Mouse (Mus musculus): ENCODE measurements at regions not wholly inside any gene's neighbourhood (a gene's known extent, or its start where the extent isn't known, plus 50 kb on each side); places are given as distances from the start of the nearest gene placed in this dataset.

GRCm38 (mm10) chr13:3715019-3715418, 81.2 kb downstream of the Asb13 start:
- no peaks in the 10 kb centered on the region for H3K9me3 ChIP-seq (ENCODE audit: control insufficient read depth, low read length)
- ATAC-seq (ENCODE audit: low FRiP score) = no peak
- no peak for DNase-seq (ENCODE audit: low spot score)
- WGBS = 87% methylated on average over 4 of the region's 4 CpGs
- H3K4me2 ChIP-seq (replicated peaks; ENCODE audit: low read depth, low read length) = no peak overlapping the region
- H3K27me3 ChIP-seq (ENCODE audit: control insufficient read depth, insufficient read depth, low read length) = no peaks in the 10 kb centered on the region
- H3K36me3 ChIP-seq (ENCODE audit: control insufficient read depth, insufficient read depth, low read length) = no peaks in the 10 kb centered on the region
- H3K4me1 ChIP-seq (replicated peaks; ENCODE audit: control insufficient read depth, insufficient read depth, low read length) = peaks cover 4% of the 10 kb centered on the region; the same call in 1 of the 2 replicates
- no peak overlapping the region for H3K27ac ChIP-seq (ENCODE audit: low read depth, low read length)
- no peak overlapping the region for H3K9ac ChIP-seq (ENCODE audit: low read depth, low read length)
- H3K4me3 ChIP-seq (ENCODE audit: low read depth, low read length) = no peak overlapping the region

- WGBS = 2% methylated on average over 19 of the region's 19 CpGs
- H3K27me3 ChIP-seq (ENCODE audit: control insufficient read depth, insufficient read depth, low read length) = no peaks in the 10 kb centered on the region
- peak; percentile 97 for ATAC-seq (ENCODE audit: low FRiP score)
- no peak overlapping the region for H3K9ac ChIP-seq (ENCODE audit: low read depth, low read length)
- H3K4me1 ChIP-seq (replicated peaks; ENCODE audit: control insufficient read depth, insufficient read depth, low read length) = peaks cover 4% of the 10 kb centered on the region; the same call in 1 of the 2 replicates
- 0 out of 2 replicates have a peak overlapping the region, but pooled peaks have one; percentile 24 for H3K27ac ChIP-seq (ENCODE audit: low read depth, low read length)
- peak overlapping the region; percentile 19; the same call in 1 of the 2 replicates for H3K4me3 ChIP-seq (ENCODE audit: low read depth, low read length)
- peak overlapping the region; percentile 44 for H3K4me2 ChIP-seq (replicated peaks; ENCODE audit: low read depth, low read length)
- peak; percentile 88 for DNase-seq (ENCODE audit: low spot score)
- H3K36me3 ChIP-seq (ENCODE audit: control insufficient read depth, insufficient read depth, low read length) = no peaks in the 10 kb centered on the region
- H3K9me3 ChIP-seq (ENCODE audit: control insufficient read depth, low read length) = no peaks in the 10 kb centered on the region
Observed at GRCm38 (mm10) chr13:3712497-3713160, 78.8 kb downstream of the Asb13 start.

GRCm38 (mm10) chr13:3712088-3712487, 78.3 kb downstream of the Asb13 start:
- Histone ChIP-seq H3K4me2 (replicated peaks; ENCODE audit: low read depth, low read length) (peak overlapping the region; percentile 44), H3K4me3 (ENCODE audit: low read depth, low read length) (no peak overlapping the region), H3K36me3 (ENCODE audit: control insufficient read depth, insufficient read depth, low read length) (no peaks in the 10 kb centered on the region), H3K9me3 (ENCODE audit: control insufficient read depth, low read length) (no peaks in the 10 kb centered on the region), H3K27ac (ENCODE audit: low read depth, low read length) (no peak overlapping the region), H3K9ac (ENCODE audit: low read depth, low read length) (no peak overlapping the region), H3K4me1 (replicated peaks; ENCODE audit: control insufficient read depth, insufficient read depth, low read length) (peaks cover 4% of the 10 kb centered on the region; the same call in 1 of the 2 replicates), H3K27me3 (ENCODE audit: control insufficient read depth, insufficient read depth, low read length) (no peaks in the 10 kb centered on the region)
- WGBS = 6% methylated on average over 3 of the region's 3 CpGs
- DNase-seq (ENCODE audit: low spot score) (no peak), ATAC-seq (ENCODE audit: low FRiP score) (peak; percentile 58)

- Histone ChIP-seq H3K4me1 (replicated peaks; ENCODE audit: control insufficient read depth, insufficient read depth, low read length) (peaks cover 4% of the 10 kb centered on the region; the same call in 1 of the 2 replicates), H3K9ac (ENCODE audit: low read depth, low read length) (no peak overlapping the region), H3K36me3 (ENCODE audit: control insufficient read depth, insufficient read depth, low read length) (no peaks in the 10 kb centered on the region), H3K4me2 (replicated peaks; ENCODE audit: low read depth, low read length) (no peak overlapping the region), H3K27ac (ENCODE audit: low read depth, low read length) (no peak overlapping the region), H3K9me3 (ENCODE audit: control insufficient read depth, low read length) (no peaks in the 10 kb centered on the region), H3K4me3 (ENCODE audit: low read depth, low read length) (no peak overlapping the region), H3K27me3 (ENCODE audit: control insufficient read depth, insufficient read depth, low read length) (no peaks in the 10 kb centered on the region)
- 67% methylated on average over 7 of the region's 7 CpGs for WGBS
- DNase-seq (ENCODE audit: low spot score) (no peak), ATAC-seq (ENCODE audit: low FRiP score) (no peak)
Observed at GRCm38 (mm10) chr13:3709982-3710618, 76.3 kb downstream of the Asb13 start.

- no peak overlapping the region for H3K9ac ChIP-seq (ENCODE audit: low read depth, low read length)
- WGBS = 56% methylated on average over 14 of the region's 14 CpGs
- H3K4me1 ChIP-seq (replicated peaks; ENCODE audit: control insufficient read depth, insufficient read depth, low read length) = peaks cover 4% of the 10 kb centered on the region; the same call in 1 of the 2 replicates
- H3K27ac ChIP-seq (ENCODE audit: low read depth, low read length) = no peak overlapping the region
- ATAC-seq (ENCODE audit: low FRiP score) (no peak), DNase-seq (ENCODE audit: low spot score) (peak; percentile 43)
- H3K9me3 ChIP-seq (ENCODE audit: control insufficient read depth, low read length) = no peaks in the 10 kb centered on the region
- H3K36me3 ChIP-seq (ENCODE audit: control insufficient read depth, insufficient read depth, low read length) = no peaks in the 10 kb centered on the region
- H3K4me3 ChIP-seq (ENCODE audit: low read depth, low read length) = no peak overlapping the region
- H3K4me2 ChIP-seq (replicated peaks; ENCODE audit: low read depth, low read length) = no peak overlapping the region
- no peaks in the 10 kb centered on the region for H3K27me3 ChIP-seq (ENCODE audit: control insufficient read depth, insufficient read depth, low read length)
Observed at GRCm38 (mm10) chr13:3708896-3709631, 75.2 kb downstream of the Asb13 start.
